Mouse (Mus musculus): ENCODE results near the gene Dbp.

DNA sequence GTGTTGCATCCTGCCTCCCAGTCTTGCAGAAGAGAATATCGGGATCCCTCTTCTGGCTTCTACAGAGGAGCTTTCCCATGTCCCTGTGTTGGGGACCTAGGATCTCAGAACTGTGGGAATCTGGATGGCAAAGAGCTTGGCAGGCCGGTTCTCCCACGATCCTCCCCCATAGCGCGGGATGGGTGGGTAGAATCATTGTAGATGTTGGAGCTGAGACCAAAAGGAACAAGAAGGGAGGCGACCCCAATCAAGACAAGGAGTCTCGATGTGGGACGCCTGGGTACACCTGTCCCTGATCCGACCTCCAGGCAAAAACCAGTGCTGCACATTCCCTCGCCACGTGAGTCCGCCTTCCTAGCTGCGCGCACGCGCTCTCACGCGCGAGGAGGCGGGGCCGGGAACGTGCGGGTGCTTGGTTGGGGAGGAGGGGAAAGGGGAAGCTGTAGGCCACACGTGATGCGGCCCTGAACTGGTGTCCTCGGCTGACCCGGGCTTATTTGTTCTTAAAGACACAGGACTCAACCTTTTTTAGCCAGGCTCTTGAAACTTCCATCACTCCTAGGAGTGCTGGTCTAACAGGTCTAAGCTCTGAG is 2.6 kb downstream of the Dbp start:
- TF ChIP-seq CTCF (IDR thresholded peaks at IDR 0.05; ENCODE audit: borderline replicate concordance, extremely low read depth, insufficient read depth, insufficient read length) (no peak), POLR2A (IDR thresholded peaks at IDR 0.05; ENCODE audit: borderline replicate concordance, extremely low read depth, insufficient read depth, insufficient read length, poor library complexity, severe bottlenecking) (no peak)

Measured in brain, embryonic 14.5 days (tissue).